Mouse (Mus musculus) CH12.LX (cell line): ENCODE measurements around the gene D17H6S53E. TPM values are rescaled to one million over a fixed set of nuclear protein-coding genes. Genes with fewer than 3 reads are reported as not detected.

Source experiments
- DNase-seq: peaks from one replicate; pipeline ENCODE4 v3.0.0-alpha.2; 2013; ENCODE audit errors: extremely low read depth
- H3K27ac ChIP-seq: 2 replicates; pipeline ENCODE4 v1.5.1; 2012; ENCODE audit warnings: low read depth, mild to moderate bottlenecking, control low read depth, moderate library complexity; ENCODE audit not compliant: insufficient read depth
- H3K27me3 ChIP-seq: replicated peaks from 2 replicates; pipeline ENCODE3; 2012; ENCODE audit warnings: inconsistent platforms
- H3K36me3 ChIP-seq, 2 experiments: replicated peaks in 1 of 2; 2 replicates each; pipeline versions ENCODE3 to v1.6.1; 2012; ENCODE audit warnings: inconsistent platforms in 1 of 2, low read length in 1 of 2, mild to moderate bottlenecking in 1 of 2, mixed read lengths in 1 of 2, moderate library complexity in 1 of 2; ENCODE audit not compliant: control insufficient read depth in 1 of 2, insufficient read depth in 1 of 2
- H3K4me1 ChIP-seq, 2 experiments: 2 replicates each; pipeline ENCODE4 v1.6.1; 2012; ENCODE audit warnings: inconsistent platforms in 1 of 2, moderate library complexity in 1 of 2; ENCODE audit not compliant: insufficient read depth in 2 of 2, control insufficient read depth in 1 of 2
- H3K4me2 ChIP-seq: 2 replicates; pipeline ENCODE4 v1.6.1; 2012; ENCODE audit warnings: low read depth, mild to moderate bottlenecking, control low read depth; ENCODE audit not compliant: poor library complexity, insufficient read depth, severe bottlenecking
- H3K4me3 ChIP-seq, 3 experiments: fragments of 150-350 bp in 1 of 3; sonication (generic) in 1 of 3; replicated peaks in 1 of 3; 2 replicates each; pipeline versions ENCODE3 to v1.5.1; 2011 to 2012; ENCODE audit warnings: low read depth in 2 of 3, low read length in 2 of 3, mild to moderate bottlenecking in 2 of 3, moderate library complexity in 2 of 3, control low read depth in 1 of 3, improper control_type of control experiment in 1 of 3, inconsistent platforms in 1 of 3, mixed read lengths in 1 of 3; ENCODE audit not compliant: poor library complexity in 1 of 3
- H3K79me2 ChIP-seq: replicated peaks from 2 replicates; pipeline ENCODE4 v1.6.1; 2012; ENCODE audit warnings: mild to moderate bottlenecking, moderate library complexity; ENCODE audit not compliant: control insufficient read depth, poor library complexity, insufficient read depth, severe bottlenecking; ENCODE audit errors: extremely low read depth
- H3K9ac ChIP-seq: 2 replicates; pipeline ENCODE4 v1.6.1; 2012; ENCODE audit warnings: low read depth, mild to moderate bottlenecking, control low read depth, moderate library complexity; ENCODE audit not compliant: insufficient read depth
- H3K9me3 ChIP-seq: replicated peaks from 2 replicates; pipeline ENCODE3; 2012; ENCODE audit warnings: low read length, inconsistent platforms, mixed read lengths
- BHLHE40 ChIP-seq: IDR thresholded peaks from 2 replicates; pipeline ENCODE4 v1.6.1; 2011; ENCODE audit warnings: mild to moderate bottlenecking, low read depth, low read length, improper control_type of control experiment
- CHD1 ChIP-seq: IDR thresholded peaks from 2 replicates; pipeline ENCODE4 v1.6.1; 2012; ENCODE audit warnings: low read depth, low read length, improper control_type of control experiment, inconsistent platforms
- CHD2 ChIP-seq: IDR thresholded peaks from 2 replicates; pipeline ENCODE4 v1.6.1; 2011; ENCODE audit warnings: low read length, improper control_type of control experiment
- CTCF ChIP-seq, 2 experiments: IDR thresholded peaks in 1 of 2; conservative IDR thresholded peaks in 1 of 2; 2 replicates each; pipeline ENCODE4 v1.5.1; 2011 to 2012; ENCODE audit warnings: low read depth in 2 of 2, low read length in 2 of 2, improper control_type of control experiment in 1 of 2, inconsistent platforms in 1 of 2, mild to moderate bottlenecking in 1 of 2, moderate library complexity in 1 of 2
- E2F4 ChIP-seq: IDR thresholded peaks from 2 replicates; pipeline ENCODE4 v1.6.1; 2011; ENCODE audit warnings: low read depth, low read length, improper control_type of control experiment; ENCODE audit not compliant: insufficient replicate concordance
- ELF1 ChIP-seq: IDR thresholded peaks from 2 replicates; pipeline ENCODE4 v1.6.1; 2014; ENCODE audit warnings: low read depth, mild to moderate bottlenecking, inconsistent platforms, low read length, improper control_type of control experiment
- EP300 ChIP-seq: IDR thresholded peaks from 2 replicates; pipeline ENCODE4 v1.6.1; 2011; ENCODE audit warnings: low read length, improper control_type of control experiment
- ETS1 ChIP-seq: conservative IDR thresholded peaks from 2 replicates; pipeline ENCODE4 v1.6.1; 2012; ENCODE audit warnings: low read depth, mild to moderate bottlenecking, inconsistent platforms, low read length, improper control_type of control experiment, moderate library complexity
- GABPA ChIP-seq: IDR thresholded peaks from 2 replicates; pipeline ENCODE4 v1.6.1; 2012; ENCODE audit warnings: low read depth, low read length, improper control_type of control experiment, inconsistent platforms; ENCODE audit not compliant: insufficient replicate concordance
- HCFC1 ChIP-seq: IDR thresholded peaks from 2 replicates; pipeline ENCODE4 v1.6.1; 2012; ENCODE audit warnings: low read depth, mild to moderate bottlenecking, inconsistent platforms, low read length, improper control_type of control experiment
- IRF4 ChIP-seq: IDR thresholded peaks from 2 replicates; pipeline ENCODE4 v1.6.1; 2014; ENCODE audit warnings: low read depth, mild to moderate bottlenecking, inconsistent platforms, low read length, improper control_type of control experiment
- JUN ChIP-seq: IDR thresholded peaks from 2 replicates; pipeline ENCODE4 v1.6.1; 2011; ENCODE audit warnings: low read depth, mild to moderate bottlenecking, low read length, improper control_type of control experiment, moderate library complexity; ENCODE audit not compliant: insufficient read depth
- JUND ChIP-seq: conservative IDR thresholded peaks from 2 replicates; pipeline ENCODE4 v1.6.1; 2011; ENCODE audit warnings: low read depth, low read length, improper control_type of control experiment
- KAT2A ChIP-seq: IDR thresholded peaks from 2 replicates; pipeline ENCODE4 v1.6.1; 2012; ENCODE audit warnings: low read length, improper control_type of control experiment, inconsistent platforms; ENCODE audit not compliant: insufficient replicate concordance
- MAFK ChIP-seq: IDR thresholded peaks from 2 replicates; pipeline ENCODE4 v1.6.1; 2011; ENCODE audit warnings: low read length, improper control_type of control experiment; ENCODE audit not compliant: insufficient replicate concordance
- MAX ChIP-seq: IDR thresholded peaks from 2 replicates; pipeline ENCODE4 v1.6.1; 2011; ENCODE audit warnings: low read length, improper control_type of control experiment
- MAZ ChIP-seq: IDR thresholded peaks from 2 replicates; pipeline ENCODE4 v1.6.1; 2012; ENCODE audit warnings: low read depth, mild to moderate bottlenecking, inconsistent platforms, low read length, improper control_type of control experiment, moderate library complexity
- MEF2A ChIP-seq: IDR thresholded peaks from 2 replicates; pipeline ENCODE4 v1.6.1; 2014; ENCODE audit warnings: low read depth, mild to moderate bottlenecking, inconsistent platforms, low read length, improper control_type of control experiment, borderline replicate concordance
- MXI1 ChIP-seq: IDR thresholded peaks from 2 replicates; pipeline ENCODE4 v1.6.1; 2011; ENCODE audit warnings: mild to moderate bottlenecking, low read depth, low read length, improper control_type of control experiment
- MYC ChIP-seq: IDR thresholded peaks from 2 replicates; pipeline ENCODE4 v1.6.1; 2011; ENCODE audit warnings: low read depth, mild to moderate bottlenecking, improper control_type of control experiment, low read length
- NELFE ChIP-seq: IDR thresholded peaks from 2 replicates; pipeline ENCODE4 v1.6.1; 2011; ENCODE audit warnings: low read depth, low read length, improper control_type of control experiment
- NRF1 ChIP-seq: IDR thresholded peaks from 2 replicates; pipeline ENCODE4 v1.6.1; 2014; ENCODE audit warnings: low read depth, mild to moderate bottlenecking, inconsistent platforms, low read length, improper control_type of control experiment, moderate library complexity
- PAX5 ChIP-seq: IDR thresholded peaks from 2 replicates; pipeline ENCODE4 v1.6.1; 2012; ENCODE audit warnings: low read length, inconsistent platforms, mixed read lengths
- POLR2A ChIP-seq: IDR thresholded peaks from 2 replicates; pipeline ENCODE4 v1.6.1; 2011; ENCODE audit warnings: low read depth, mild to moderate bottlenecking, improper control_type of control experiment, low read length
- POLR2AphosphoS2 ChIP-seq: IDR thresholded peaks from 2 replicates; pipeline ENCODE4 v1.6.1; 2011; ENCODE audit warnings: low read depth, low read length, improper control_type of control experiment
- RAD21 ChIP-seq: IDR thresholded peaks from 2 replicates; pipeline ENCODE4 v1.6.1; 2011; ENCODE audit warnings: low read depth, mild to moderate bottlenecking, low read length, improper control_type of control experiment, moderate library complexity
- RCOR1 ChIP-seq: conservative IDR thresholded peaks from 2 replicates; pipeline ENCODE4 v1.6.1; 2012; ENCODE audit warnings: low read depth, mild to moderate bottlenecking, inconsistent platforms, low read length, improper control_type of control experiment
- SIN3A ChIP-seq: IDR thresholded peaks from 2 replicates; pipeline ENCODE4 v1.6.1; 2012; ENCODE audit warnings: low read length, improper control_type of control experiment, inconsistent platforms
- SMC3 ChIP-seq: IDR thresholded peaks from 2 replicates; pipeline ENCODE4 v1.6.1; 2011; ENCODE audit warnings: low read depth, low read length, improper control_type of control experiment
- TBP ChIP-seq: conservative IDR thresholded peaks from 2 replicates; pipeline ENCODE4 v1.6.1; 2011; ENCODE audit warnings: low read depth, low read length, improper control_type of control experiment
- TCF12 ChIP-seq: IDR thresholded peaks from 2 replicates; pipeline ENCODE4 v1.6.1; 2014; ENCODE audit warnings: low read depth, mild to moderate bottlenecking, inconsistent platforms, low read length, improper control_type of control experiment
- UBTF ChIP-seq: IDR thresholded peaks from 2 replicates; pipeline ENCODE4 v1.6.1; 2012; ENCODE audit warnings: low read depth, mild to moderate bottlenecking, inconsistent platforms, low read length, improper control_type of control experiment, moderate library complexity
- USF1 ChIP-seq: IDR thresholded peaks from 2 replicates; pipeline ENCODE4 v1.6.1; 2014; ENCODE audit warnings: low read depth, mild to moderate bottlenecking, inconsistent platforms, low read length, improper control_type of control experiment
- USF2 ChIP-seq: conservative IDR thresholded peaks from 2 replicates; pipeline ENCODE4 v1.6.1; 2011; ENCODE audit warnings: low read depth, low read length, improper control_type of control experiment
- ZC3H11A ChIP-seq: IDR thresholded peaks from 2 replicates; pipeline ENCODE4 v1.6.1; 2012; ENCODE audit warnings: low read depth, mild to moderate bottlenecking, inconsistent platforms, low read length, improper control_type of control experiment
- ZKSCAN1 ChIP-seq: IDR thresholded peaks from 2 replicates; pipeline ENCODE4 v1.6.1; 2012; ENCODE audit warnings: low read depth, inconsistent platforms, low read length, improper control_type of control experiment, borderline replicate concordance
- ZMIZ1 ChIP-seq: IDR thresholded peaks from 2 replicates; pipeline ENCODE4 v1.6.1; 2012; ENCODE audit warnings: low read depth, mild to moderate bottlenecking, inconsistent platforms, low read length, improper control_type of control experiment
- ZNF384 ChIP-seq: IDR thresholded peaks from 2 replicates; pipeline ENCODE4 v1.6.1; 2012; ENCODE audit warnings: low read depth, low read length, improper control_type of control experiment, inconsistent platforms
- dilution Hi-C: fragments of 300-500 bp; cut with MboI; formaldehyde crosslinking; loops from 2 replicates; pipeline ENCODE4 v1.14.3; 2020; ENCODE audit warnings: low sequenced_read_pairs; ENCODE audit not compliant: extremely low pct_unique_long_range_greater_than_20kb, extremely low pct_ligation_motif_present
- in situ Hi-C: fragments of 300-500 bp; cut with MboI; formaldehyde crosslinking; loops from 3 replicates; pipeline ENCODE4 v1.14.3; 2019; ENCODE audit warnings: low sequenced_read_pairs, low pct_ligation_motif_present, low pct_unique_long_range_greater_than_20kb, mixed read lengths
- polyA plus RNA-seq: library from polyadenylated mRNA; unstranded; fragments of >175 nt; gene quantifications from 2 replicates; pipeline ENCODE4 v1.2.1, GENCODE M21; 2012; ENCODE audit warnings: low read depth; ENCODE audit not compliant: insufficient read length
- total RNA-seq, 2 experiments: library from RNA; depleted of rRNA; stranded (reverse); fragments of 300-350 nt in 1 of 2; fragments of >200 nt in 1 of 2; gene quantifications; 2 replicates each; pipeline ENCODE4 v1.2.3; 2012 to 2014

The D17H6S53E gene
- total and polyA plus RNA-seq, 3 experiments: 8.7 to 15.6 (median 11.9) TPM

- H3K27ac ChIP-seq: peak within 1 kb of the TSS; percentile 97
- in situ Hi-C loops: no loop called here
- peak within 1 kb of the TSS; percentile 88 to 97 (median 92) for H3K4me3 ChIP-seq
- peaks cover 52% of the 10 kb centered on the region for H3K79me2 ChIP-seq
- peak within 1 kb of the TSS; percentile 84 for H3K4me2 ChIP-seq
- dilution Hi-C loops: no loop called here
- no peaks in the 10 kb centered on the region for H3K9me3 ChIP-seq
- H3K27me3 ChIP-seq: no peaks in the 10 kb centered on the region
- peak within 1 kb of the TSS; percentile 95 for H3K9ac ChIP-seq
- TF ChIP-seq HCFC1 (peak; percentile 85), E2F4 (no peak), USF1 (no peak), ZC3H11A (no peak), ZKSCAN1 (no peak), POLR2A (peak; percentile 78; the same call in 1 of the 2 replicates), RAD21 (no peak), MXI1 (peak; percentile 60; the same call in 1 of the 2 replicates), MAZ (peak; percentile 94), ZNF384 (peak; percentile 94), SIN3A (peak; percentile 75), SMC3 (no peak), POLR2AphosphoS2 (0 out of 2 replicates have a peak, but pooled peaks have one; percentile 37), JUN (no peak), ETS1 (no peak), PAX5 (no peak), USF2 (no peak), CHD1 (no peak), IRF4 (no peak; the same call in 1 of the 2 replicates), MEF2A (no peak; the same call in 1 of the 2 replicates), MAX (peak; percentile 33; the same call in 1 of the 2 replicates), NELFE (peak; percentile 81), KAT2A (peak; percentile 78), ZMIZ1 (peak; percentile 90), TBP (peak; percentile 92; the same call in 1 of the 2 replicates), MYC (no peak; the same call in 1 of the 2 replicates), EP300 (no peak), MAFK (no peak), TCF12 (peak; percentile 77), CHD2 (no peak), JUND (no peak), CTCF (conservative IDR thresholded peaks at IDR 0.05 in 1 of 2, IDR thresholded peaks at IDR 0.05 in 1 of 2; ENCODE audit: low read depth in 2 of 2, low read length in 2 of 2) (no peak), BHLHE40 (peak; percentile 11; the same call in 1 of the 2 replicates), ELF1 (peak; percentile 68; the same call in 1 of the 2 replicates), GABPA (no peak), UBTF (no peak; the same call in none of the 2 replicates), NRF1 (peak; percentile 94), RCOR1 (no peak)
- DNase-seq: peak; percentile 99
- peaks cover 6 to 38% of the 10 kb centered on the region in 2 experiments for H3K4me1 ChIP-seq
- H3K36me3 ChIP-seq: peaks cover 22 to 38% of the 10 kb centered on the region in 2 experiments
Observed at GRCm38 (mm10) chr17:35164568-35165450, 38.6 kb downstream of the D17H6S53E start, which contains the start of gene Prrc2a. TSS of gene Prrc2a (minus strand) at chr17:35164897.
